In the genomic region with DNA sequence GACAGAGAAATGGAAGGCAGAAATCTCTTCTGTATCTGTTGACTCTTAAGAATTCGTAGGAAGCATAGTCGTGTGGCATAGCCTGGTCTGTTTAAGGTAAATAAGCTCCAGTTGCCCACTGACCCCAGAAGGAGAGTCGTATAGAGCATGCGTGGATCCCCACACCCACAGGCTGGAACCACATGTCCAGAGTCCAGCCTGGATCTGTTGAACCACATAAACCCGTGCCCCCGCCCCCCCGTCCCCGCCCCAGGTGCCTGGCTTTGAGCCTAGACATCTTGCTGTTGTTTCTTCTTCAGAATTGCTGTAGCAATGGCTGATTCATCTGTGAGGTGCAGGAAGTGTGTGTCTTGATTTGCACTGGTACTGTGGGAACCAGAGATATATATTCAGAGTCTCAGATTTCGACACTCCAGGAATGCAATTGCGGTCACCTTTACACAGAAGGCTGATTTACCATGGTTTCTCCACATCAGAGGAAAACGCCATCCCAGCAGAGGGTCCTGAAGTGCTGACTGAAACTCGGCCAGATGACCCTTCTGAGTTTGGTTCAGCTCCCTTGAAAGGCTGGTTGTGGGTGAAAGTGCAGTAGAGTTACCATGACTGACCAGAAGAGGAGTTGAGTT, we compare ENCODE assay signal across 16 mouse cellular contexts.
DNase-seq lines count a peak whose midpoint lies in the region; ATAC-seq lines count a peak whose summit lies in the region.
"Had no signal": no experiment of that assay in that cellular context is flagged by ENCODE, and none has a peak within 500 bp of the region (broad histone marks: within the 10 kb centered on the region; RNA-seq: fewer than 3 reads in every experiment).

No protein-coding gene starts in this region.

- no peaks in the 10 kb centered on the region; the same call in 1 of the 2 replicates for H3K4me1 ChIP-seq in liver, embryonic 16.5 days (ENCODE audit: control insufficient read depth, low read depth, low read length)
- H3K4me1 ChIP-seq in embryonic facial prominence, embryonic 14.5 days (ENCODE audit: control insufficient read depth, insufficient read depth, low read length) = no peaks in the 10 kb centered on the region
- H3K4me1 ChIP-seq: heart, embryonic 13.5 days; liver, embryonic 15.5 days; midbrain, embryonic 10.5 days had no signal

- ATAC-seq in liver, embryonic 16.5 days (ENCODE audit: low read depth) = 0 out of 2 replicates have a peak, but pooled peaks have one; percentile 39
- ATAC-seq in embryonic facial prominence, embryonic 14.5 days (ENCODE audit: low read depth) = 0 out of 2 replicates have a peak, but pooled peaks have one; percentile 50
- ATAC-seq: inflammation-experienced regulatory T-cells, adult 6 months had no signal

- 59% methylated on average over 12 of the region's 12 CpGs for WGBS in liver, embryonic 16.5 days (ENCODE audit: insufficient replicate concordance)
- WGBS in embryonic facial prominence, embryonic 14.5 days = 68% methylated on average over 12 of the region's 12 CpGs

- DNase-seq in liver = no peak
- DNase-seq in embryonic facial prominence, embryonic 14.5 days (ENCODE audit: low spot score) = peak; percentile 27
- DNase-seq in kidney, adult 9 months = peak; percentile 82
- peak; percentile 49 for DNase-seq in yolk sac, embryonic 10.5 days (ENCODE audit: low spot score)
- no peak for DNase-seq in left cerebral cortex, postnatal 14 days (ENCODE audit: low spot score in 2 of 2)
- no peak for DNase-seq in gastrocnemius, postnatal 25 days
- DNase-seq: cerebellum, adult 11-12 months; left cerebral cortex, postnatal 4 days; lung, postnatal 36 days; right cerebral cortex, adult 18-20 months; thymus, postnatal 14 days had no signal

- H3K27me3 ChIP-seq in liver, embryonic 16.5 days (ENCODE audit: control insufficient read depth, insufficient read depth, low read depth, low read length) = no peaks in the 10 kb centered on the region
- H3K27me3 ChIP-seq in embryonic facial prominence, embryonic 14.5 days (replicated peaks; ENCODE audit: control insufficient read depth, insufficient read depth, low read length) = no peaks in the 10 kb centered on the region
- H3K27me3 ChIP-seq: heart, embryonic 13.5 days; liver, embryonic 15.5 days had no signal

- H3K27ac ChIP-seq in liver, embryonic 16.5 days (ENCODE audit: low read length) = no peak overlapping the region
- no peak overlapping the region for H3K27ac ChIP-seq in embryonic facial prominence, embryonic 14.5 days (replicated peaks; ENCODE audit: low read depth, low read length)
- H3K27ac ChIP-seq: heart, embryonic 13.5 days; liver, embryonic 15.5 days; midbrain, embryonic 10.5 days had no signal

- no peak overlapping the region for H3K4me2 ChIP-seq in liver, embryonic 16.5 days (ENCODE audit: low read depth, low read length)
- no peak overlapping the region for H3K4me2 ChIP-seq in embryonic facial prominence, embryonic 14.5 days (ENCODE audit: low read depth, low read length)
- H3K4me2 ChIP-seq: heart, embryonic 13.5 days; liver, embryonic 15.5 days had no signal

- H3K4me3 ChIP-seq in liver, embryonic 16.5 days (ENCODE audit: low read depth, low read length) = no peak overlapping the region
- H3K4me3 ChIP-seq in embryonic facial prominence, embryonic 14.5 days (ENCODE audit: low read depth, low read length) = no peak overlapping the region
- H3K4me3 ChIP-seq: heart, embryonic 13.5 days; liver, embryonic 15.5 days; midbrain, embryonic 10.5 days had no signal

- H3K9ac ChIP-seq in liver, embryonic 16.5 days (ENCODE audit: low read depth, low read length) = no peak overlapping the region
- no peak overlapping the region for H3K9ac ChIP-seq in embryonic facial prominence, embryonic 14.5 days (ENCODE audit: low read depth, low read length)
- H3K9ac ChIP-seq: heart, embryonic 13.5 days; liver, embryonic 15.5 days had no signal

- H3K36me3 ChIP-seq in liver, embryonic 16.5 days (ENCODE audit: control insufficient read depth, insufficient read depth) = no peaks in the 10 kb centered on the region
- H3K36me3 ChIP-seq in embryonic facial prominence, embryonic 14.5 days (ENCODE audit: control insufficient read depth, insufficient read depth, low read length) = no peaks in the 10 kb centered on the region
- H3K36me3 ChIP-seq: heart, embryonic 13.5 days; liver, embryonic 15.5 days; midbrain, embryonic 10.5 days had no signal

- no peaks in the 10 kb centered on the region for H3K9me3 ChIP-seq in liver, embryonic 16.5 days (replicated peaks; ENCODE audit: control insufficient read depth, low read length)
- H3K9me3 ChIP-seq in embryonic facial prominence, embryonic 14.5 days (ENCODE audit: control insufficient read depth, low read length) = no peaks in the 10 kb centered on the region
- H3K9me3 ChIP-seq: heart, embryonic 13.5 days; liver, embryonic 15.5 days; midbrain, embryonic 10.5 days had no signal

- intact Hi-C loops in left cerebral cortex, postnatal 14 days (cut with DNase I) = no loop called here

Comparison
In these comparisons a context has a peak if more than half of its experiments do, and no peak if none do; other contexts are left out.
1. DNase-seq: peak in embryonic facial prominence, embryonic 14.5 days (single experiment), kidney, adult 9 months (single experiment) and yolk sac, embryonic 10.5 days (single experiment); none in liver (single experiment), left cerebral cortex, postnatal 14 days (0 of 2) and gastrocnemius, postnatal 25 days (single experiment).